Mouse (Mus musculus): Measurements from ENCODE around the gene Hibadh. TPM values are rescaled to one million over a fixed set of nuclear protein-coding genes. Genes with fewer than 3 reads are reported as not detected.
"Not testable (repeated sequence)": the region's sequence is repeated elsewhere in the genome, so short reads cannot be mapped to it uniquely, and the experiment has no call there.

The Hibadh gene
- polyA plus RNA-seq, 1 experiment from 2014 or later = 54.2 TPM

DNA sequence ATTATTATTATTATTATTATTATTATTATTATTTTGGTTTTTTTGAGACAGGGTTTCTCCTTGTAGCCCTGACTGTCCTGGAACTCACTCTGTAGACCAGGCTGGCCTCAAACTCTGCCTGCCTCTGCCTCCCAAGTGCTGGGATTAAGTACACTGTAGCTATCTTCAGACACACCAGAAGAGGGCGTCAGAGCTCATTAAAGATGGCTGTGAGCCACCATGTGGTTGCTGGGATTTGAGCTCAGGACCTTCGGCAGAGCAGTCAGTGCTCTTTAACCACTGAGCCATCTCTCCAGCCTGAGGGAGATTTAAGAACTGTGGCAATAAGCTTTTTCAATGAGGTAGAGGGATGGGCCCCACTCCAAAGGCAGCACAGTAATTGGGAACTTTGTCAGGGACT is 29.7 kb upstream of the Hibadh start:
- H3K27ac ChIP-seq (replicated peaks); H3K27me3 ChIP-seq; H3K9ac ChIP-seq (replicated peaks); H3K4me2 ChIP-seq (replicated peaks); H3K9me3 ChIP-seq; H3K4me3 ChIP-seq; H3K36me3 ChIP-seq; ATAC-seq (replicated peaks): not testable (repeated sequence)
- 40% methylated on average over 2 of the region's 2 CpGs for WGBS
- H3K4me1 ChIP-seq = peaks cover 13% of the 10 kb centered on the region

DNA sequence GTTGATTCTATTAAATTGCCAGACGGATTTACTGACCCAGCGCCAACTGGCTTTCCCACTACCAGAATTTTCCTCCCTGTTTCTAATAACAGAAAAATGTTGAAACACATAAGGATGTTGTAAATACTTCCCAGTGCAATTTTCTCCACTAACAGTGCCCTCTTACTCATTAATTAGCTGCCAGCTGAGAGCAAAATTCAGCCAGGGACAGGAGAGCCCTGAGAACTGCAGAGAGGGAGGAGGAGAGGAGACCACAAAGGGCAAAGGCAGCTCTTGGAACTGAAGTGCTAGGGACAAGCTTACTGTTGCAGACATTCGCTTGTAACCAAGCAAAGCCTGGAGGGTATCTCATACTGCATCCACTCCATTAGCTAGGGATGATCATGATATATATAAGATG is 27.5 kb upstream of the Hibadh start:
- no peak for ATAC-seq (replicated peaks)

DNA sequence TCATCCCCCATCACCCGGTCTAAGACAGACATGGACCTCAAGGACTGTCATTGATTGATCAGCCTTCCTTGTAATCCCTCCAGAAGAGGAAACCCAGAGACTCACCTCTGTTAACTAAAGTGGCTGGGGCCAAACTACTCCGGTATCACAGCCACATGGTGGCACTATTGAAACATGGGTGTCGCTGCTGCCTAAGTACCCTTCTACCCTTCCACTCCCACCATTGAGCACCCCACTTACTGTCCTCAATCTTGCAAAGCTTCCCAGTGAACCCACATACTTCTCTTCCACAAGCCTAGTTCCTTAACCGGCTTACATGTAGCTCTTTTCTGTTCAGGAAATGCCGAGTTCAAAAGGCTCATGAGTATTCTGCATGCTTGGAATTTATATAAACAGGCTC is 22.8 kb upstream of the Hibadh start:
- Histone ChIP-seq H3K36me3 (no peaks in the 10 kb centered on the region), H3K27ac (replicated peaks) (no peak overlapping the region), H3K27me3 (no peaks in the 10 kb centered on the region), H3K4me3 (no peak overlapping the region), H3K4me1 (no peaks in the 10 kb centered on the region), H3K4me2 (replicated peaks) (no peak overlapping the region), H3K9ac (replicated peaks) (no peak overlapping the region), H3K9me3 (no peaks in the 10 kb centered on the region)
- 71% methylated on average over 5 of the region's 5 CpGs for WGBS
- no peak for ATAC-seq (replicated peaks)

More for the DNA sequence above, 27.5 kb upstream of the Hibadh start:
- Histone ChIP-seq H3K36me3 (no peaks in the 10 kb centered on the region), H3K27me3 (no peaks in the 10 kb centered on the region), H3K4me2 (replicated peaks) (no peak overlapping the region), H3K27ac (replicated peaks) (no peak overlapping the region), H3K9me3 (no peaks in the 10 kb centered on the region), H3K4me3 (no peak overlapping the region), H3K9ac (replicated peaks) (no peak overlapping the region), H3K4me1 (no peaks in the 10 kb centered on the region)
- WGBS = 56% methylated on average over 3 of the region's 3 CpGs

DNA sequence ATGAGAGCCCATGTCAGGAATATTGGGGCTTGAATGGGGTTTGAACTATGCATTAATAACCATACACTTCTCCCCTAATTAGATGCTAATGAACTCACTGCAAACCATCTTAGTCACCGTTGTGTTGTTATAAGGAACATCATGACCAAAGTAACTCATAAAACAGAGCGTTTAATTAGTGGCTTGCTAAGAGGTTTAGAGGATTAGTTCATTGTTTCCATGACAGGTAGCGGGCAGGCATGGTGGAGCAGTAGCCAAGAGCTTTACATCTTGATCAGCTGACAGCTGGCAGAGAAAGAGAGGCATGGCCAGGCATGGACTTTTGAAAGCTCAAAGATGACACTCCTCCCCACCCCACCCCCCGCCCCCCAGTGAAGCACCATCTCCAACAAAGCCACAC is 15.1 kb upstream of the Hibadh start:
- ATAC-seq (replicated peaks) = no peak
- 33% methylated on average over 4 of the region's 4 CpGs for WGBS

DNA sequence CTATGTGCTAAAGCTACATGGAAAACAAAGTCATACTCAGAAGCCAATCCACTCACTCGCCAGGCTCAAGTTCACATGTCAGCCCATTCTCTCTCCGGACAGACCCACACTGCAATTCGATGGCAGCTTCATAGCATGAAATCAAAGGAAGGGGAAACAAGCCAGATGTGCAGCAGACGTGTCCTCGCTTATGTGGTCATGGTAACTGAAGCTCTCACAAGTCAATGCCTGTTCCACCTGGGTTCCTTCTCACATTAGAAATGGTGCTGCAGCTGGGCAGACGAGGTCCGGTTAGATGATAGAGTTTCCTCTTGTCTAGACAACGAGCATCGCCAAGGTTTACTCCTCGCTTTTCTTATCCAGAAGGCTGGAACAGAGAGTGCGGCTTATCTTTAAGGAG is 8.6 kb upstream of the Hibadh start:
- no peaks in the 10 kb centered on the region for H3K9me3 ChIP-seq
- no peak overlapping the region for H3K4me3 ChIP-seq
- no peak overlapping the region for H3K27ac ChIP-seq (replicated peaks)
- H3K4me1 ChIP-seq = no peaks in the 10 kb centered on the region
- H3K9ac ChIP-seq (replicated peaks) = no peak overlapping the region
- no peak overlapping the region for H3K4me2 ChIP-seq (replicated peaks)
- 88% methylated on average over 11 of the region's 11 CpGs for WGBS
- no peaks in the 10 kb centered on the region for H3K27me3 ChIP-seq
- H3K36me3 ChIP-seq = no peaks in the 10 kb centered on the region
- no peak for ATAC-seq (replicated peaks)

More for the DNA sequence above, 15.1 kb upstream of the Hibadh start:
- Histone ChIP-seq H3K36me3 (no peaks in the 10 kb centered on the region), H3K27me3 (no peaks in the 10 kb centered on the region), H3K9ac (replicated peaks) (no peak overlapping the region), H3K9me3 (no peaks in the 10 kb centered on the region), H3K4me1 (no peaks in the 10 kb centered on the region), H3K27ac (replicated peaks) (no peak overlapping the region), H3K4me3 (no peak overlapping the region), H3K4me2 (replicated peaks) (no peak overlapping the region)

DNA sequence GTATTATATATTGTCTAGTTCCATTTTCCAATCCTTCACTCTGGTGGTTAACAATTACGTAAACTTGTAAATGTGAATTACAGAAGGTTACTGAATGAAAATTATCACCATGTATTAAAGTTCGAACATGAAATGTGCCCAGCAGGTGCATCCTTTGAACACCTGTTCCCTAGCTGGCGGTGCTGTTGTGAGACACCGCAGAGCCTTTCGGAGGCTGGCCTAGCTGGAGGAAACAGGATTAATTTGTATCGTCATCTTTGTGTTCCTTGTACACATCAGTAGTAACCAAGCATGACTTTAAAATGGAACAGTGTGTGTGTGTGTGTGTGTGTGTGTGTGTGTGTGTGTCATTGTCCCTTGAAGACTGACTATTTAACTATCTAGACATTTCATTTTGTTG is 7.8 kb upstream of the Hibadh start:
- H3K9me3 ChIP-seq = no peaks in the 10 kb centered on the region
- H3K36me3 ChIP-seq = no peaks in the 10 kb centered on the region
- no peak for ATAC-seq (replicated peaks)
- no peak overlapping the region for H3K4me3 ChIP-seq
- no peak overlapping the region for H3K9ac ChIP-seq (replicated peaks)
- no peaks in the 10 kb centered on the region for H3K27me3 ChIP-seq
- H3K27ac ChIP-seq (replicated peaks) = no peak overlapping the region
- H3K4me1 ChIP-seq = no peaks in the 10 kb centered on the region
- no peak overlapping the region for H3K4me2 ChIP-seq (replicated peaks)
- WGBS = 90% methylated on average over 6 of the region's 6 CpGs

DNA sequence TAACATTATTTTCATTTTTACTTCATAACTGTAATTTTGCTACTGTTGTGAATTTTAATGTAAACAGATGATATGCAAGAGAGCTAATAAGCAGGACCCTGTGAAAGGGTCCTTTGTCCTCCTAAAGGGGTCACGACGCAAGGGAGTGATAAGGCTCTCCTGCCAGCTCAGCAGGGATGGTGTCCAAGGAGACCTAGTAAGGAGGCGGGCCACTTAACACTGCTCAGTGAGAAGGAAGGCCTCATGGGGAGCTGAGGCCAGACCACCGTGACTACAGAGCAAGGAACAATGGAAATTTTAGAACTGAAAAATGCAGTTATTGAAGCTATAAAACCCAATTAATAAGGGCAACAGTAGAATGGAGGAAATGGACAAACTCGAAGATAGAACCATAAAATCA is 5.7 kb upstream of the Hibadh start:
- 29% methylated on average over 5 of the region's 5 CpGs for WGBS
- H3K4me1 ChIP-seq = no peaks in the 10 kb centered on the region
- no peak overlapping the region for H3K4me3 ChIP-seq
- H3K9ac ChIP-seq (replicated peaks) = no peak overlapping the region
- H3K27me3 ChIP-seq = no peaks in the 10 kb centered on the region
- ATAC-seq (replicated peaks) = no peak
- H3K4me2 ChIP-seq (replicated peaks) = no peak overlapping the region
- H3K27ac ChIP-seq (replicated peaks) = no peak overlapping the region
- H3K36me3 ChIP-seq = no peaks in the 10 kb centered on the region
- no peaks in the 10 kb centered on the region for H3K9me3 ChIP-seq

DNA sequence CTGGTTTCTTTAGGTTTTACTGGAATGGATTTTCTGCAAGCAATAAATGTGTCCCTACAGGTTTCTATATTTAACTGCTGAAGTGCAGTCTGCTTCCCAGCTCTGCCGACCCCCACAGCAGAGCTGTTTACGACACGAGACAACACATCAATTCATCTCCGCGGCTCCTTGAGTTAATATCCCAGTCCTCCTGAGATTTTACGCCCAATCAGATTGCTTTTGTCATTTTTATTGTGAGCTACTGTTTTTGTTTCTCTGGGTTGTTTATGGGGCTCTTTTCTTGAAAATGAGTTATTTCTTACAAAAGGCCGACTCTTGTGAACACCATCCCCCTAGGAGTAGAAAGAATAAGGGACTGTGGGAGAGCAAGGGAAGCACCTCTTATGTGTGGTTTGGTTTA is 2.0 kb upstream of the Hibadh start:
- Histone ChIP-seq H3K27me3 (no peaks in the 10 kb centered on the region), H3K4me1 (peaks cover 17% of the 10 kb centered on the region), H3K9me3 (no peaks in the 10 kb centered on the region), H3K4me2 (replicated peaks) (no peak overlapping the region), H3K27ac (replicated peaks) (no peak overlapping the region), H3K36me3 (no peaks in the 10 kb centered on the region), H3K4me3 (no peak overlapping the region), H3K9ac (replicated peaks) (no peak overlapping the region)
- WGBS = 36% methylated on average over 7 of the region's 7 CpGs
- no peak for ATAC-seq (replicated peaks)

DNA sequence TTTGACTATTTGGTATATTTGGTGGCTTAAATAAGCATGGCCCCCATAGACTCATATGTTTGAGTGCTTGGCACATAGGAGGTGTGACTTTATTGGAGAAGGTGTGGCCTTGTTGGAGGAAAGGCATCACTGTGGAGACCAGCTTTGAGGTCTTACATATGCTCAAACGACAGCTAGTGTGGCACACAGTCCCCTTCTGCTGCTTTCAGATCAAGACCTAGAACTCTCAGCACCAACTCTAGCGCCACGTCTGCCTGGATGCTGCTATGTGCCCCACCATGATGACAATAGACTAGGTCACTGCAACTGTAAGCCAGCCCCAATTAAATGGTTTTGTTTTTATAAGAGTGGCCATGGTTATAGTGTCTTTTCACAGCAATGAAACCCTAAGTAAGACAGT is 887 bp upstream of the Hibadh start:
- no peak overlapping the region for H3K9ac ChIP-seq (replicated peaks)
- H3K36me3 ChIP-seq = no peaks in the 10 kb centered on the region
- no peak for ATAC-seq (replicated peaks)
- H3K27me3 ChIP-seq = no peaks in the 10 kb centered on the region
- peaks cover 17% of the 10 kb centered on the region for H3K4me1 ChIP-seq
- no peak overlapping the region for H3K27ac ChIP-seq (replicated peaks)
- H3K4me3 ChIP-seq = no peak overlapping the region
- 59% methylated on average over 3 of the region's 3 CpGs for WGBS
- H3K4me2 ChIP-seq (replicated peaks) = no peak overlapping the region
- H3K9me3 ChIP-seq = no peaks in the 10 kb centered on the region

DNA sequence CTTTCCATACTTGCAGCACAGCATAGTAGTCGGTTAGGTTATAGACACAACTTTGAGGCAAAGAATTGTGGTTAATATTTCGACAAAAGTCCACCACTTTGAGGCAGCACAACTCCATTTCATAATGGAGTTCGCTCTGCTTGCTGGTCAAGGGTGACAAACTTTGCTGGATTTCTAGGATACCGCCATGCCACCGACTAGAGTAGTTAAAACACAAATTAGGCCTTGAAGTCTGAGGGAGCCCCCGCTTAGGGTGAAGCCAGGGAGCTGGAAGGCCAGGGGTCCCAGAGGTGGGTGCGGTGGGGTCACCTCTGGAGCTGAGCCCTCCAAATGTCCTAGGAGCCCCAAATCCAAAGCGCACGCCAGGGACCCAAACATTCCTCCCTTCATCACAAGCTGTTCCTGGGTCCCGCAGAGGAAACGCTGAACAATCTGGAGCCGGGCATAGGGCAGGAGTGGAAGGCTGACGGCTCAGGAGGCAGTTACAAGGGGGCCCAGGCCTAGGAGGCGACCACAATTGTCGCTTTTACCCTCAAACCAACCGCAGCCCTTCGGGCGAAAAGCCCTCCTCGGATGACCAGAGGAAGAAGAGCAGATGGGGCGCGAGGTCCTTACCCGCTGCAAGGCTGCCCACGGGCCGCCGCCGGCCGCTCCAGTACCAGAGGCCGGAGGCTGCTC is 504 bp downstream of the Hibadh start:
- H3K4me1 ChIP-seq = peaks cover 17% of the 10 kb centered on the region
- peak overlapping the region; percentile 66 for H3K27ac ChIP-seq (replicated peaks)
- WGBS = 4% methylated on average over 28 of the region's 28 CpGs
- peak overlapping the region; percentile 95 for H3K9ac ChIP-seq (replicated peaks)
- peak overlapping the region; percentile 97 for H3K4me3 ChIP-seq
- H3K27me3 ChIP-seq = no peaks in the 10 kb centered on the region
- peak; percentile 73 for ATAC-seq (replicated peaks)
- no peaks in the 10 kb centered on the region for H3K9me3 ChIP-seq
- H3K36me3 ChIP-seq = no peaks in the 10 kb centered on the region
- H3K4me2 ChIP-seq (replicated peaks) = peak overlapping the region; percentile 89

DNA sequence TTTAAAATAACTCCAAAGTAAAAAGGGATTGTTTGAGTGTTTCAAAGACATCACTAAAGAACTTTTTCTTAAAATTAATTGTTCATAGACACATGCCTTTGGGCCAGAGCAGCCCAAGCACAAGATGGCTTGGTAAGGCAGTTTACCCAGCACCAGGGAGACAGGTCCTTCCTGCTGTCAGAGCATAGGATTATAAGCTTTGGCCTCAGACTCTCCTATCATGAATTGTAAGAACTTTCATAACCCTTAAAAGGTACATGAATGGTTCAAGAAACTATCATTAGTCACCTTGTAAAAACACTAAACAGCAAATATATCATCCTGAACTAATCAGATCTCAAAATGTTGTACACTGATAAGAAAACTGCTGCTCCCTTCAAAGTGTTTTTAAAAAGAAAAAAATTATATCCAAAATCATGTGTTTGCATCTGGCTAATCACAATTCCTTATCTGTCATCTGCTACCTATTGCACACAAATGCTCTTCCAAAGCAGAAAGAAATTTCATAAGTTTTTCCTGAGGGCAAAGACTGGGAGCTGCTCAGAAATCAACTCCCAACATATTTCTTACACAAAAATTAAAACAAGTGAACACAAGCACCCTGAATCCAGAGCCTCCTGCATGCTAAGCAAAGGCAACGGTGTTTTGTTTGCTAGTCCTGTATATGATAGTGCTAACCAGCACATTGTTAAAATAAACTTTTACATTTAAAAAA is 1.6 kb downstream of the Hibadh start:
- Histone ChIP-seq H3K4me3 (no peak overlapping the region), H3K4me1 (peaks cover 17% of the 10 kb centered on the region), H3K4me2 (replicated peaks) (peak overlapping the region; percentile 89; the same call in 1 of the 2 replicates), H3K9me3 (no peaks in the 10 kb centered on the region), H3K27me3 (no peaks in the 10 kb centered on the region), H3K27ac (replicated peaks) (no peak overlapping the region), H3K9ac (replicated peaks) (no peak overlapping the region), H3K36me3 (no peaks in the 10 kb centered on the region)
- ATAC-seq (replicated peaks) = no peak
- WGBS = 89% methylated on average over 1 of the region's 1 CpGs

DNA sequence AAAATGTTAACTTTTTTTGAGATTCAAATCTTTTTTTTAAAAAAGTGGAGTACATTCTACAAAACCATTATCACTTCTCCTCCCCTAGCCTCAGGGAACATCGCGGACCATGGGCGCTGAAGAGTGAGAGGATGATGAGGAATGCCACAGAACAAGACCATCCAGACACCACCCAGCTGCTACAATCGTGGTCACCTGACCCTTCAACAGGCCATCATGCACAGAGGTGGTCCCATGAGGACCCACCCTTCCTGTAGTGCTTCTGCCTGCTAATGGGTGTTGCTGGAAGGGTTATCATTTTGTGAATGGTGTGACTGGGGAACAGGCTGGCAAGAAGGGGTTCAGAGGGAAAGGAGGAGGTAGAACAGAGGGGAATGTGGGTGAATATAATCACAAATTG is 2.9 kb downstream of the Hibadh start:
- 89% methylated on average over 4 of the region's 4 CpGs for WGBS
- no peak overlapping the region for H3K27ac ChIP-seq (replicated peaks)
- H3K4me2 ChIP-seq (replicated peaks) = no peak overlapping the region
- peaks cover 17% of the 10 kb centered on the region for H3K4me1 ChIP-seq
- no peaks in the 10 kb centered on the region for H3K9me3 ChIP-seq
- no peak overlapping the region for H3K9ac ChIP-seq (replicated peaks)
- no peak overlapping the region for H3K4me3 ChIP-seq
- no peaks in the 10 kb centered on the region for H3K27me3 ChIP-seq
- ATAC-seq (replicated peaks) = no peak
- no peaks in the 10 kb centered on the region for H3K36me3 ChIP-seq

DNA sequence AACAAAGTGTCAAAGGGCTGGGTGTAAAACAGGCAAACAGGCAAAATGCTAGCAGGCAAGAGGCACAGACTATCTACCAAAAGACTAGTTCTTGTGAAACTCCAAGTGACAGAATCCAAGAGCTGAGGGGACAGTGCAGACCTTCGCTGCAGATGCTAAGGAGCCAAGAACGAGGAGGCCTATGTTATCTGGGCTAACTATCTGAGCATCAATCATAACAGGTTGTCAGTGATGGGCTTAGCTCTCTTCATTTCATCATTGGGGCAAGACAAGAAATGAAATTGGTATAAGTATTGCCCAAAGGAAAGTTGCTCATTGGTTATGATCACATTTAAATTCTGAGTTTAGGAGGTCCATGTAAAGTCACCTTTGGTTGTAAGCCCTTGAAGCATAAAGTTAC is 4.8 kb downstream of the Hibadh start:
- no peak overlapping the region for H3K4me2 ChIP-seq (replicated peaks)
- peaks cover 15% of the 10 kb centered on the region for H3K4me1 ChIP-seq
- no peaks in the 10 kb centered on the region for H3K36me3 ChIP-seq
- H3K27me3 ChIP-seq = no peaks in the 10 kb centered on the region
- H3K9ac ChIP-seq (replicated peaks) = no peak overlapping the region
- H3K27ac ChIP-seq (replicated peaks) = no peak overlapping the region
- ATAC-seq (replicated peaks) = no peak
- no peaks in the 10 kb centered on the region for H3K9me3 ChIP-seq
- whole genome bisulfite sequencing = 90% methylated on average over 2 of the region's 2 CpGs
- no peak overlapping the region for H3K4me3 ChIP-seq

Measured in forebrain, embryonic 15.5 days (tissue).